Mouse (Mus musculus) stomach, embryonic 16.5 days (tissue): ENCODE results near the gene Ptpra. TPM values are rescaled to one million over a fixed set of nuclear protein-coding genes. Genes with fewer than 3 reads are reported as not detected.

ENCODE experiments used
- ATAC-seq: fragments of 200-750 bp; cut with Nextera tagmentation; 2 replicates; pipeline ENCODE4 v1.8.0; 2017; ENCODE audit warnings: moderate number of reproducible peaks, moderate TSS enrichment; ENCODE audit not compliant: insufficient read depth, low FRiP score
- H3K27ac ChIP-seq: fragments of 300-500 bp; sonication (generic); 2 replicates; pipeline ENCODE4 v1.5.1; 2014; ENCODE audit warnings: low read length
- H3K27me3 ChIP-seq: fragments of 300-500 bp; sonication (generic); 2 replicates; pipeline ENCODE4 v1.6.1; 2014; ENCODE audit warnings: low read length, control low read depth, mixed read lengths; ENCODE audit not compliant: control insufficient read depth, insufficient read depth
- H3K36me3 ChIP-seq: fragments of 300-500 bp; sonication (generic); 2 replicates; pipeline ENCODE4 v1.6.1; 2014; ENCODE audit warnings: low read length; ENCODE audit not compliant: control insufficient read depth, insufficient read depth
- H3K4me1 ChIP-seq: fragments of 300-500 bp; sonication (generic); 2 replicates; pipeline ENCODE4 v1.6.1; 2014; ENCODE audit warnings: low read length, control low read depth, mixed read lengths; ENCODE audit not compliant: control insufficient read depth, insufficient read depth
- H3K4me2 ChIP-seq: fragments of 300-500 bp; sonication (generic); 2 replicates; pipeline ENCODE4 v1.6.1; 2014; ENCODE audit warnings: low read depth, low read length, mixed read lengths
- H3K4me3 ChIP-seq: fragments of 300-500 bp; sonication (generic); replicated peaks from 2 replicates; pipeline ENCODE4 v1.5.1; 2014; ENCODE audit warnings: mild to moderate bottlenecking, low read length
- H3K9ac ChIP-seq: fragments of 300-500 bp; sonication (generic); 2 replicates; pipeline ENCODE4 v1.6.1; 2014; ENCODE audit warnings: low read length
- H3K9me3 ChIP-seq: fragments of 300-500 bp; sonication (generic); replicated peaks from 2 replicates; pipeline ENCODE4 v1.6.1; 2016; ENCODE audit warnings: low read length, control low read depth; ENCODE audit not compliant: control insufficient read depth
- WGBS: fragments of 180-500 bp; shearing (Covaris S2); extraction: QIAGEN DNeasy Blood & Tissue Kit; methylation state at CpG from one replicate; pipeline ENCODE4 v1.1.7; 2014; 5-methylcytosine and 5-hydroxymethylcytosine counted together
- polyA plus RNA-seq: library from polyadenylated mRNA; unstranded; fragments of >200 nt; fragmentation: Nextera tagmentation; extraction: Ambion mirVana; gene quantifications from 2 replicates; pipeline ENCODE4 v1.2.1, GENCODE M21; 2015

Ptpra gene
- polyA plus RNA-seq, 1 experiment from 2014 or later = 70.8 TPM

DNA sequence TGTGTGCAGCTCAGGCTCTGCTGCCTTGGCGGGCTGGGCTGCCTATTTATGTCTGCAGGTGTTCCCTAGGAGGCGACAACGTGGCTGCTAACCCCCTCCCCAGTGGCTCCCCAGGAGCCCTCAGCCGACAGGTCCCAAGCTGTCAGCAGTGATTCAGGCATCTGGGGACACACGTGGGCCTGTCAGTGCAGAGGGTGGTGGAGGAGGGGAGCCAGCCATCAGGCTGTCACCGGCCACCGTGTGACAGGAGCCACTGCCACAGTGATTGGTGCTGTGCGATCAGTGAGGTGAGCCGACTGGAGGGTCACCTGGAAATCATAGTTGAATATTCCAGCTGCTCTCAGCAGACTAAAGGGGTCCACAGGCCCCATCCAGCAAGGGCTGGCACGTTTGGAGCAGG is 132.5 kb downstream of the Ptpra start, which contains the start of gene Avp:
Gene Avp, minus strand, starts transcription at position 3 of the 400 bp plus-strand sequence.
- ATAC-seq = no peak
- Histone ChIP-seq H3K9me3 (no peaks in the 10 kb centered on the region), H3K27ac (no peak within 1 kb of the TSS), H3K27me3 (peaks cover 46% of the 10 kb centered on the region), H3K4me1 (peaks cover 4% of the 10 kb centered on the region), H3K9ac (no peak within 1 kb of the TSS), H3K4me3 (no peak within 1 kb of the TSS), H3K4me2 (no peak within 1 kb of the TSS), H3K36me3 (no peaks in the 10 kb centered on the region)
- whole genome bisulfite sequencing = 34% methylated on average over 10 of the region's 10 CpGs

DNA sequence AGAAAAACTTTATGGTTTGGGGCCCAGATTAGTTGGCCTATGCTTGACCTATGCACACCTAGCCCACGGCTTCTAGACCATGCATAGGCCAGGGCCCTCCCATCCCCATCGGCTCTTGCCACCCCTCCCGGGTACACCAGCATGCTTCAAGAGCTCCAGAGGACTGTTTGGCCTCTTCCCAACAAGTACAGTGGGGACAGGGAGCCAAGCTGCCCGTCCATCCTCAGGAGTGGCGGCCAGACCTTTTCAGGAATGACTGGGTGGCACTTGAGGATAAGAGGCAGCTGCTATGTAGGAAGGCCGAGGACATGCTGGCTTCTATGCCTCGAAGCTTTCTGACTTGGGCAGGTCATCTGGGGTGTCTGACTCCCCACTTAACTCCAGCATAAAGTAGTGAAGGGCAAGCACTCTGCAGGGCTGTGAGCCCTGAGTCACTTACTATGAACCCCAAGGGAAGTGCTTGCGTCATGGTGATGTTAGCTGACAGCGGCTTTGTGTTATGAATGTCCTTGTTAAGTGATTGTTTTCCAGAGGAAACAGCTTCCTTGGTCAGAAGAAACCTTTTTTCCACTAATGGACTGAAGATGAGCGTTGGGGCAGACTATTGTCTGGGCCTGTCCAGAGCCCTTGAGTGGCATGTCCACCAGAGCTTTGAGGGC is 134.0 kb downstream of the Ptpra start:
- WGBS = 76% methylated on average over 10 of the region's 10 CpGs
- H3K27ac ChIP-seq = no peak overlapping the region
- H3K4me3 ChIP-seq = no peak overlapping the region
- no peak overlapping the region for H3K4me2 ChIP-seq
- H3K36me3 ChIP-seq = no peaks in the 10 kb centered on the region
- H3K4me1 ChIP-seq = peaks cover 4% of the 10 kb centered on the region
- ATAC-seq = no peak
- no peak overlapping the region for H3K9ac ChIP-seq
- no peaks in the 10 kb centered on the region for H3K9me3 ChIP-seq
- peaks cover 33% of the 10 kb centered on the region for H3K27me3 ChIP-seq

DNA sequence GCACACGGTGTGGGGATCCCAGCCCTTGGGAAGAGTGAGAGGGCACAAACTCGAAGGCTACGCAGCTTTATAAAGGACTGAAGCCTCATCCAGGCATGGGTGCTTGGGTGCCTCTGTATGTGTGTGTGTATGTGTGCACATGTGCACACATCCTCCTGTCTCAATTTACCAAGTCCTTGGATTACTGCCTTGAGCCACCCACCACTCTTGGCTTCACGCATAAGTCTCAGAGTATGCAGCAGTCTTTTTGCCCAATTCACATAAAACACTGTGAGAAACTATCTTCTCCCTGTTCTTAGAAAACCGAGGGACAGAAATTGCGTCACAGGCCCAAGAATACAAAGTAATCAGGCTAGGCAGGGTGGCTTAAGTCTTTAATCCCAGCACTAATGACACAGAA is 135.9 kb downstream of the Ptpra start:
- ATAC-seq = no peak
- H3K4me3 ChIP-seq = no peak overlapping the region
- 82% methylated on average over 6 of the region's 6 CpGs for WGBS

DNA sequence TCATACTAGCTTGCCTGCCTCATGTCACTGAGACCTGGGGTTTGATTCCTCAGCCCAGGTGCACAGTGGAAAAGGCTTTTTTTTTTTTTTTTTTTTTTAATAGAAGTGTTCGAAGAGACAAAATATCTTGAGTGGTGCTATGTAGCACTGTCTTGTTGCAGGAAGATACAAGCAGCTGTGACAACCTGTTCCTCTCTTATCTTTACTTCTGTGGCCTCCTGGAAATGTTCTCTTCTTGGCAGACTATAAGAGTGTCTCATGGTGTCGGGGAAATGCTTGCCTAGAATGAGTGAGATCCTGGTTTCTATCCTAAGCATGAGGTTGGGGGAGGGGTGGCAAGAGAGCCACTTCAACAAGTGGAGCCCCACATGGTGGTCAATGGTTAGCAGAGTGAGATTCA is 138.3 kb downstream of the Ptpra start:
- Histone ChIP-seq H3K36me3 (peaks cover 5% of the 10 kb centered on the region; the same call in 1 of the 2 replicates), H3K4me3 (no peak overlapping the region), H3K4me2 (no peak overlapping the region), H3K9ac (no peak overlapping the region), H3K4me1 (no peaks in the 10 kb centered on the region), H3K9me3 (no peaks in the 10 kb centered on the region), H3K27ac (no peak overlapping the region), H3K27me3 (no peaks in the 10 kb centered on the region)
- ATAC-seq = no peak
- WGBS = 68% methylated on average over 2 of the region's 2 CpGs

More for the DNA sequence above, 135.9 kb downstream of the Ptpra start:
- Histone ChIP-seq H3K9ac (no peak overlapping the region), H3K4me2 (no peak overlapping the region), H3K36me3 (no peaks in the 10 kb centered on the region), H3K9me3 (no peaks in the 10 kb centered on the region), H3K4me1 (no peaks in the 10 kb centered on the region), H3K27ac (no peak overlapping the region), H3K27me3 (peaks cover 15% of the 10 kb centered on the region)

DNA sequence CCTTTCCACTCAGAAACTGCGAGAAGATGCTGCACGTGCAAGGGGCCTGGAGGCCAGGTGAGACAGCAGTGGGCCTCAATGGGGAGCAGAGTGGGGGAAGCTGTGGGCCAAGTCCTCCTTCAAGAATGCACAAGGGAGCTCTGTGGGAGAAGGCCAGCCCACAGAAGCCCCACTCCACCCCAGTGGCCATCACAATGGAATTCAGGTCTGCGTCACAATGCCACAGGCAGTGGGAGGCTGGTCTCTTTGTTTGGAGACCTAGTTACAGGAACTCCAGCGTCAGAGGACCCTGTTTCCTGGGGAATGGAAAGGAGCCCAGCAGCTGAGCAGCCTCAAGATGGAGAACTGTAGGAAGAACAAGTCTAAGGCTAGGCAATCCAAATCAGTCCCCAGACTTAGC is 139.1 kb downstream of the Ptpra start:
- Histone ChIP-seq H3K27me3 (no peaks in the 10 kb centered on the region), H3K4me1 (no peaks in the 10 kb centered on the region), H3K4me2 (no peak overlapping the region), H3K27ac (no peak overlapping the region), H3K9me3 (no peaks in the 10 kb centered on the region), H3K9ac (no peak overlapping the region), H3K36me3 (peaks cover 5% of the 10 kb centered on the region; the same call in 1 of the 2 replicates), H3K4me3 (no peak overlapping the region)
- no peak for ATAC-seq
- 74% methylated on average over 4 of the region's 4 CpGs for WGBS

DNA sequence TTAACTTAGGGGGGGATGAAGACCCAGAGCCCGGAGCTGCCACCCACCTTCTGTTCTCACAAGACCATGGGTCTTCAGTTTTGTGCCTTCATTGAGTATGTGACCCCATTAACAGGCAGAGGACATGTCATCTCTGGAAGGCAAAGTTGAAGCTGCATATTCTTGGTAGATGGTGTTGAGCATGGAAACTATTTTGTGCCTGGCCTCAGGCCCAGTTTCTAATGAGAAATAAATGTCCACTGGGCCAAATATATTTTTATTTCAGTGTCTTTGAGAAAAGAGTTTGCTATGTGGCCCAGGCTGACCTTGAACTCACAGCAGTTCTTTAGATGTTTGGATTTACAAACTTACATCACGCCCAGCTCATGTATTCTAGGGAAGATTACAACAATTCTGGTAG is 139.7 kb downstream of the Ptpra start:
- H3K4me2 ChIP-seq = no peak overlapping the region
- no peaks in the 10 kb centered on the region for H3K27me3 ChIP-seq
- H3K4me1 ChIP-seq = no peaks in the 10 kb centered on the region
- peaks cover 5% of the 10 kb centered on the region; the same call in 1 of the 2 replicates for H3K36me3 ChIP-seq
- WGBS = 87% methylated on average over 2 of the region's 2 CpGs
- H3K27ac ChIP-seq = no peak overlapping the region
- no peak for ATAC-seq
- no peak overlapping the region for H3K4me3 ChIP-seq
- H3K9ac ChIP-seq = no peak overlapping the region
- H3K9me3 ChIP-seq = no peaks in the 10 kb centered on the region

DNA sequence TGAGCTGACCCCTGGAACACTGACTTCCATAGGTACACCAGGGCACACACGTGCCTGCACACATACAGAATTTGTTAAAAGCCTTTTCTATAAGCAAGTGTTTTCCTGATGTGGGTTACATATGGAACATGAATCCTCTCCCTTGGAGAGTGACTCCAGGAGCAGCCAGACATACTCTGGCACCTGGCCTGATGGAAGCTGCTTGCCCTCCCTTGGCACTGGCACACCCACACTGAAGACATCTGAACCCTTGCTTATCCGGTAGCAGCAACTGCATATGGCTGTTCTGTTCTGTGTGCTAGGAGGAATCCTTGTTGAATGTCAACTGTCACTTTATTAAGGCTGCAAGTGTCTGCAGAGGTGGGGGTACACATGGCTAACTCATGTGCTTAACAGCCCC is 140.9 kb downstream of the Ptpra start:
- H3K4me1 ChIP-seq = no peaks in the 10 kb centered on the region
- no peak overlapping the region for H3K4me2 ChIP-seq
- ATAC-seq = no peak
- H3K9ac ChIP-seq = no peak overlapping the region
- WGBS = 89% methylated on average over 2 of the region's 2 CpGs
- H3K4me3 ChIP-seq = no peak overlapping the region
- no peaks in the 10 kb centered on the region for H3K9me3 ChIP-seq
- peaks cover 5% of the 10 kb centered on the region; the same call in 1 of the 2 replicates for H3K36me3 ChIP-seq
- H3K27me3 ChIP-seq = no peaks in the 10 kb centered on the region
- H3K27ac ChIP-seq = no peak overlapping the region

DNA sequence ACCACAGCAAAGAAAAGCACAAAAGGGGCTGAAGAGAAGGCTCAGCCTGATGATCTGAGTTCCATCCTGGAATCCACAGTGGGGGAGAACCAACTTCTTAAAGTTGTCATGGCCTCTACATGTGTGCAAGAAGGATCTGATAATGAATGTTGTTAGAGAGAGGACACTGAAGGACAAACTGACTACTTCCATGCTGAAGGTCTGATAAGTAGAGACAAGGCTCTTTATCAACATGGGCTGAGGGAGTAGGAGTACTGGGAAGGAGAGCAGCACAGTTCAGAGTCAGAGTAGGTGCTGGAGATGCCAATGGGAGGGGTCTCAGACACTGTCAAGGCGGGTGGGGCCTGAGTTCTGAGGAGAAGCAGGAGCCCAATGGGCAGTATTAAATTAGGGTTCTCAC is 145.5 kb downstream of the Ptpra start:
- Histone ChIP-seq H3K4me3 (no peak overlapping the region), H3K4me2 (no peak overlapping the region), H3K27ac (no peak overlapping the region), H3K27me3 (no peaks in the 10 kb centered on the region), H3K36me3 (peaks cover 14% of the 10 kb centered on the region), H3K4me1 (no peaks in the 10 kb centered on the region), H3K9me3 (no peaks in the 10 kb centered on the region), H3K9ac (no peak overlapping the region)
- WGBS = 77% methylated on average over 1 of the region's 1 CpGs
- ATAC-seq = no peak

DNA sequence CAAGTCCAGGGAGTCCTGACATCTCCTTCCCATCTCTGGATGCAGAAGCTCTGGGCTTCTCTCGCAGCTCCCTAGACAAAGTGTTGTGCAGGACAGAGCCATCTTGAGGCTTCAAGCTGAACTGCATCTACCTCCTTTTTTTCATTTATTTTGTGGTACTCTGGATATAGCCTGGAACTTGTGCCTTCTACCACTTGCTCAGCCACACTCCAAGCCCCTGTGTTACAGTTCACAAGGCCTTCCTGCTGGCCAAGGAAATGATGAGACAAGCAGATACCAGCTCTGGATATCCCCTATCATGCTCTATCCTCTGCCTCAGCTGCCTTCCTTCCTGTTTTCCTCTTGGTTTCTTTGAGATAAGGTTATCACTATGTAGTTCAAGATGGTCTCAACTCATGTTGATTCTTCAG is 147.5 kb downstream of the Ptpra start:
- Histone ChIP-seq H3K9ac (no peak overlapping the region), H3K4me3 (no peak overlapping the region), H3K4me2 (no peak overlapping the region), H3K9me3 (no peaks in the 10 kb centered on the region), H3K27ac (no peak overlapping the region), H3K4me1 (no peaks in the 10 kb centered on the region), H3K36me3 (peaks cover 9% of the 10 kb centered on the region; the same call in 1 of the 2 replicates), H3K27me3 (no peaks in the 10 kb centered on the region)
- ATAC-seq = no peak
- 14% methylated on average over 1 of the region's 1 CpGs for WGBS
